Mouse (Mus musculus): ENCODE results near the gene Ptprs. TPM values are rescaled to one million over a fixed set of nuclear protein-coding genes. Genes with fewer than 3 reads are reported as not detected.

Ptprs gene
- polyA plus RNA-seq, 1 experiment from 2014 or later: 82.5 TPM

Small RNA genes within 50 kb of the gene (microRNA-seq; reads per million reads assigned to microRNA genes)
- 1.2 reads per million for gene Mir6977

Other genes with a start within 250 kb of the Ptprs start
- gene Fem1a, start 219.7 kb downstream of the Ptprs start, polyA plus RNA-seq (2014; fragmentation: Nextera tagmentation; extraction: Ambion mirVana): 12.5 and 12.8 TPM in 2 replicates
- 3.2 and 3.8 TPM in 2 replicates for gene Ticam1, start 199.7 kb downstream of the Ptprs start, polyA plus RNA-seq (2014; fragmentation: Nextera tagmentation; extraction: Ambion mirVana)
- 58.7 and 66.0 TPM in 2 replicates for gene Plin3, start 183.6 kb downstream of the Ptprs start, polyA plus RNA-seq (2014; fragmentation: Nextera tagmentation; extraction: Ambion mirVana)
- not detected in 2 replicates for gene Arrdc5, start 176.2 kb downstream of the Ptprs start, polyA plus RNA-seq (2014; fragmentation: Nextera tagmentation; extraction: Ambion mirVana)
- gene Uhrf1, start 173.2 kb downstream of the Ptprs start, polyA plus RNA-seq (2014; fragmentation: Nextera tagmentation; extraction: Ambion mirVana): 153 and 167 TPM in 2 replicates
- gene Kdm4b, start 150.4 kb downstream of the Ptprs start, polyA plus RNA-seq (2014; fragmentation: Nextera tagmentation; extraction: Ambion mirVana): 33.2 and 34.4 TPM in 2 replicates
- not detected in 2 replicates for gene Znrf4, start 35.9 kb upstream of the Ptprs start, polyA plus RNA-seq (2014; fragmentation: Nextera tagmentation; extraction: Ambion mirVana)
- 0.73 and 0.84 TPM in 2 replicates for gene Gm20219, start 77.9 kb upstream of the Ptprs start, polyA plus RNA-seq (2014; fragmentation: Nextera tagmentation; extraction: Ambion mirVana)
- gene Safb2, start 108.1 kb upstream of the Ptprs start, polyA plus RNA-seq (2014; fragmentation: Nextera tagmentation; extraction: Ambion mirVana): 65.3 and 78.6 TPM in 2 replicates
- 119 and 132 TPM in 2 replicates for gene Safb, start 108.3 kb upstream of the Ptprs start, polyA plus RNA-seq (2014; fragmentation: Nextera tagmentation; extraction: Ambion mirVana)
- 198 and 203 TPM in 2 replicates for gene 2410015M20Rik, start 133.3 kb upstream of the Ptprs start, polyA plus RNA-seq (2014; fragmentation: Nextera tagmentation; extraction: Ambion mirVana)
- 1,726 and 1,764 TPM in 2 replicates for gene Rpl36, start 136.9 kb upstream of the Ptprs start, polyA plus RNA-seq (2014; fragmentation: Nextera tagmentation; extraction: Ambion mirVana)
- gene Lonp1, start 150.4 kb upstream of the Ptprs start, polyA plus RNA-seq (2014; fragmentation: Nextera tagmentation; extraction: Ambion mirVana): 61.9 and 66.3 TPM in 2 replicates
- 0.61 and 0.85 TPM in 2 replicates for gene Catsperd, start 151.7 kb upstream of the Ptprs start, polyA plus RNA-seq (2014; fragmentation: Nextera tagmentation; extraction: Ambion mirVana)
- gene Ranbp3, start 196.8 kb upstream of the Ptprs start, polyA plus RNA-seq (2014; fragmentation: Nextera tagmentation; extraction: Ambion mirVana): 118 and 131 TPM in 2 replicates
- 413 and 428 TPM in 2 replicates for gene Ndufa11, start 241.3 kb upstream of the Ptprs start, polyA plus RNA-seq (2014; fragmentation: Nextera tagmentation; extraction: Ambion mirVana)
- gene Vmac, start 241.5 kb upstream of the Ptprs start, polyA plus RNA-seq (2014; fragmentation: Nextera tagmentation; extraction: Ambion mirVana): 19.7 and 21.1 TPM in 2 replicates

All from limb, embryonic 11.5 days (tissue).